Mouse (Mus musculus) thymus, adult 2 months (tissue): ENCODE data around the gene Galc.

Experiments
- CTCF ChIP-seq: fragments of 200-500 bp; IDR thresholded peaks from 2 replicates; pipeline ENCODE4 v1.5.1; 2012; ENCODE audit warnings: mild to moderate bottlenecking, control low read depth, low read length, moderate library complexity, borderline replicate concordance; ENCODE audit not compliant: control insufficient read depth, poor library complexity, insufficient read depth; ENCODE audit errors: extremely low read depth
- POLR2A ChIP-seq: fragments of 200-500 bp; IDR thresholded peaks from 2 replicates; pipeline ENCODE4 v1.6.1; 2012; ENCODE audit warnings: mild to moderate bottlenecking, low read length, control low read depth, moderate library complexity; ENCODE audit not compliant: control insufficient read depth, poor library complexity, insufficient read depth; ENCODE audit errors: extremely low read depth

GRCm38 (mm10) chr12:98181729-98182128 is 77.5 kb downstream of the Galc start:
- TF ChIP-seq POLR2A (no peak), CTCF (0 out of 2 replicates have a peak, but pooled peaks have one; percentile 32)
